Mouse (Mus musculus) forebrain, embryonic 11.5 days (tissue): ENCODE measurements around the gene Rhbg. TPM values are rescaled to one million over a fixed set of nuclear protein-coding genes. Genes with fewer than 3 reads are reported as not detected.

Experiments
- ATAC-seq: fragments of 200-750 bp; cut with Nextera tagmentation; replicated peaks from 2 replicates; pipeline ENCODE4 v1.8.0; 2017; ENCODE audit warnings: moderate TSS enrichment; ENCODE audit not compliant: low FRiP score
- DNase-seq: peaks from one replicate; pipeline ENCODE4 v3.0.0-alpha.2; 2017; ENCODE audit warnings: low spot score
- H3K27ac ChIP-seq: fragments of 300-500 bp; sonication (generic); 2 replicates; pipeline ENCODE4 v1.5.1; 2014; ENCODE audit warnings: low read depth, low read length
- H3K27me3 ChIP-seq: fragments of 300-500 bp; sonication (generic); 2 replicates; pipeline ENCODE4 v1.6.1; 2014; ENCODE audit warnings: mild to moderate bottlenecking, low read length, mixed read lengths; ENCODE audit not compliant: control insufficient read depth, insufficient read depth
- H3K36me3 ChIP-seq: fragments of 300-500 bp; sonication (generic); 2 replicates; pipeline ENCODE4 v1.6.1; 2014; ENCODE audit warnings: mild to moderate bottlenecking, low read length, moderate library complexity, mixed read lengths; ENCODE audit not compliant: control insufficient read depth, insufficient read depth
- H3K4me1 ChIP-seq: fragments of 300-500 bp; sonication (generic); replicated peaks from 2 replicates; pipeline ENCODE4 v1.6.1; 2014; ENCODE audit warnings: low read length, mixed read lengths; ENCODE audit not compliant: control insufficient read depth, insufficient read depth
- H3K4me2 ChIP-seq: fragments of 300-500 bp; sonication (generic); 2 replicates; pipeline ENCODE4 v1.6.1; 2014; ENCODE audit warnings: low read depth, mild to moderate bottlenecking, low read length, moderate library complexity, mixed read lengths; ENCODE audit not compliant: severe bottlenecking
- H3K4me3 ChIP-seq: fragments of 300-500 bp; sonication (generic); 2 replicates; pipeline ENCODE4 v1.5.1; 2014; ENCODE audit warnings: low read depth, low read length
- H3K9ac ChIP-seq: fragments of 300-500 bp; sonication (generic); 2 replicates; pipeline ENCODE4 v1.6.1; 2014; ENCODE audit warnings: low read length
- H3K9me3 ChIP-seq: fragments of 300-500 bp; sonication (generic); 2 replicates; pipeline ENCODE4 v1.6.1; 2016; ENCODE audit warnings: low read length, mixed read lengths; ENCODE audit not compliant: control insufficient read depth
- WGBS: fragments of 180-500 bp; shearing (Covaris S2); extraction: QIAGEN DNeasy Blood & Tissue Kit; methylation state at CpG from one replicate; pipeline ENCODE4 v1.1.7; 2014; 5-methylcytosine and 5-hydroxymethylcytosine counted together
- polyA plus RNA-seq: library from polyadenylated mRNA; unstranded; fragments of >200 nt; fragmentation: Nextera tagmentation; extraction: Ambion mirVana; gene quantifications from 2 replicates; pipeline ENCODE4 v1.2.1, GENCODE M21; 2014

The Rhbg gene
- polyA plus RNA-seq, 1 experiment from 2014 or later: not detected

GRCm38 (mm10) chr3:88247666-88248065, 6.8 kb downstream of the Rhbg start:
- no peak for DNase-seq

DNA sequence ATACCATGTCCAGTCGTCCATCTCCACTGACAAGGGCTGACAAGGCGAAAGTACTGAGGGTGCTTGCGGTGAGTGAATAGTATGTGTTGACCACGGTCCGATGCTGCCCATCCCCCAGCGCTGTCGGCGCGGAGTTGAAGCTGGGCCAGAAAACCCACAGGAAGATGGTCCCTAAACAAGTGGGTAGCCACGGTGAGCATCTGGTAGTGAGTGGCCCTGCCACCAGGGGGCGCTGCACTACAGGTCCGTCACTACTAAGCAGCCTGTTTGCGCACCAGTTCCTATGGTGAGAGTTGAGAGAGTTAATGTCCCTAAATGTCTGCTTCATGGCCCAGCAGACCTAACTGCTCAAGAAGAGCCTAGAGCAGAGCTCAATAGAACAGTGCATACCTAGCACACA, 8.7 kb downstream of the Rhbg start:
- no peak for ATAC-seq
- 20% methylated on average over 13 of the region's 13 CpGs for WGBS
- H3K27me3 ChIP-seq: peaks cover 14% of the 10 kb centered on the region; the same call in 1 of the 2 replicates
- H3K4me3 ChIP-seq: no peak overlapping the region
- H3K36me3 ChIP-seq: no peaks in the 10 kb centered on the region
- peak; percentile 90 for DNase-seq
- no peak overlapping the region for H3K9ac ChIP-seq
- H3K9me3 ChIP-seq: no peaks in the 10 kb centered on the region
- no peak overlapping the region for H3K27ac ChIP-seq
- no peak overlapping the region for H3K4me2 ChIP-seq
- peaks cover 26% of the 10 kb centered on the region for H3K4me1 ChIP-seq

More at GRCm38 (mm10) chr3:88247666-88248065, 6.8 kb downstream of the Rhbg start:
- no peak overlapping the region for H3K4me2 ChIP-seq
- H3K36me3 ChIP-seq: no peaks in the 10 kb centered on the region
- H3K27ac ChIP-seq: no peak overlapping the region
- 83% methylated on average over 9 of the region's 9 CpGs for WGBS
- peaks cover 2% of the 10 kb centered on the region; the same call in 1 of the 2 replicates for H3K27me3 ChIP-seq
- H3K9me3 ChIP-seq: no peaks in the 10 kb centered on the region
- H3K4me1 ChIP-seq: peaks cover 9% of the 10 kb centered on the region
- no peak for ATAC-seq
- H3K9ac ChIP-seq: no peak overlapping the region
- no peak overlapping the region for H3K4me3 ChIP-seq

GRCm38 (mm10) chr3:88244071-88244470, 10.4 kb downstream of the Rhbg start:
- H3K4me3 ChIP-seq: no peak overlapping the region
- H3K36me3 ChIP-seq: no peaks in the 10 kb centered on the region
- ATAC-seq (0 out of 2 replicates have a peak, but pooled peaks have one; percentile 6), DNase-seq (peak; percentile 87)
- no peak overlapping the region for H3K9ac ChIP-seq
- H3K4me2 ChIP-seq: no peak overlapping the region
- no peaks in the 10 kb centered on the region for H3K9me3 ChIP-seq
- no peak overlapping the region for H3K27ac ChIP-seq
- H3K4me1 ChIP-seq: peaks cover 37% of the 10 kb centered on the region
- H3K27me3 ChIP-seq: peaks cover 25% of the 10 kb centered on the region
- WGBS: 0% methylated on average over 2 of the region's 2 CpGs

DNA sequence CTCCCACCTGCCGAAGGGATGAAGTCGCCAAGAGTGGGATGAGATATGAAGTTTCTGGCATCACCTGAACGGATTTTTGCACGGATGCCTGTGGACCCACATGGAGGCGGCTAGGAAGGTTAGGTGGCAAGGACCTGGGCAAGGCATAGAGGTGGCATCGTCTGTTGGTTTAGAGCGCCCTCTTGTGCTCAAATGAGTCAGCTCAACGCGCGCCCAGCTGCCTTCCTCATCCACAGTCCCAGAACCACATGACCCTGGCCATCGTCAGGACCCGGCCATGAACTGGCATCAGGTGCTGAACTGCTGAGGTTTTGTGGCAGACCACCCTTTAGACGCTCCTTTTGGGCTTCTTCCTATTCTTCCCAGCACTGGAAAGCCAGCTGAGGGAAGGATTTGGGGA, 12.0 kb downstream of the Rhbg start:
- Histone ChIP-seq H3K27me3 (peaks cover 30% of the 10 kb centered on the region), H3K9ac (peak overlapping the region; percentile 40; the same call in 1 of the 2 replicates), H3K27ac (peak overlapping the region; percentile 88), H3K4me2 (peak overlapping the region; percentile 21; the same call in 1 of the 2 replicates), H3K4me3 (no peak overlapping the region), H3K36me3 (no peaks in the 10 kb centered on the region), H3K4me1 (peaks cover 51% of the 10 kb centered on the region), H3K9me3 (no peaks in the 10 kb centered on the region)
- WGBS: under 1% methylated on average over 13 of the region's 13 CpGs
- ATAC-seq: peak; percentile 66
- peak; percentile 90 for DNase-seq

- Histone ChIP-seq H3K9ac (peak overlapping the region; percentile 59), H3K4me1 (peaks cover 64% of the 10 kb centered on the region), H3K4me3 (peak overlapping the region; percentile 15; the same call in 1 of the 2 replicates), H3K36me3 (no peaks in the 10 kb centered on the region), H3K27ac (peak overlapping the region; percentile 88), H3K9me3 (no peaks in the 10 kb centered on the region), H3K27me3 (peaks cover 30% of the 10 kb centered on the region), H3K4me2 (peak overlapping the region; percentile 53)
- ATAC-seq: peak; percentile 34
- DNase-seq: peak; percentile 82
- 2% methylated on average over 46 of the region's 48 CpGs for WGBS
Observed at GRCm38 (mm10) chr3:88241045-88241786, 13.3 kb downstream of the Rhbg start.

GRCm38 (mm10) chr3:88239446-88239845, 15.1 kb downstream of the Rhbg start:
- peak overlapping the region; percentile 43; the same call in 1 of the 2 replicates for H3K9ac ChIP-seq
- H3K36me3 ChIP-seq: no peaks in the 10 kb centered on the region
- DNase-seq (no peak), ATAC-seq (no peak)
- 50% methylated on average over 4 of the region's 4 CpGs for WGBS
- H3K9me3 ChIP-seq: no peaks in the 10 kb centered on the region
- H3K27ac ChIP-seq: peak overlapping the region; percentile 91
- H3K4me3 ChIP-seq: no peak overlapping the region
- no peak overlapping the region for H3K4me2 ChIP-seq
- H3K27me3 ChIP-seq: peaks cover 30% of the 10 kb centered on the region
- H3K4me1 ChIP-seq: peaks cover 75% of the 10 kb centered on the region

- no peak for DNase-seq
- 0 out of 2 replicates have a peak overlapping the region, but pooled peaks have one; percentile 8 for H3K4me2 ChIP-seq
Observed at GRCm38 (mm10) chr3:88238866-88239391, 15.6 kb downstream of the Rhbg start.

GRCm38 (mm10) chr3:88237556-88238194, 16.8 kb downstream of the Rhbg start:
- DNase-seq: peak; percentile 84
- ATAC-seq: peak; percentile 7; the same call in 1 of the 2 replicates
- Histone ChIP-seq H3K4me3 (no peak overlapping the region), H3K27ac (peak overlapping the region; percentile 91), H3K27me3 (peaks cover 30% of the 10 kb centered on the region), H3K9ac (peak overlapping the region; percentile 35), H3K4me1 (peaks cover 76% of the 10 kb centered on the region), H3K4me2 (peak overlapping the region; percentile 21; the same call in 1 of the 2 replicates), H3K9me3 (no peaks in the 10 kb centered on the region), H3K36me3 (no peaks in the 10 kb centered on the region)
- WGBS: 4% methylated on average over 10 of the region's 10 CpGs

More at GRCm38 (mm10) chr3:88238866-88239391, 15.6 kb downstream of the Rhbg start:
- H3K4me3 ChIP-seq: no peak overlapping the region
- 28% methylated on average over 8 of the region's 8 CpGs for WGBS
- H3K9ac ChIP-seq: peak overlapping the region; percentile 43
- H3K9me3 ChIP-seq: no peaks in the 10 kb centered on the region
- no peaks in the 10 kb centered on the region for H3K36me3 ChIP-seq
- peaks cover 32% of the 10 kb centered on the region for H3K27me3 ChIP-seq
- H3K4me1 ChIP-seq: peaks cover 78% of the 10 kb centered on the region
- peak overlapping the region; percentile 91 for H3K27ac ChIP-seq
- ATAC-seq: no peak
